Mouse (Mus musculus): Measurements from ENCODE around the gene Clmp. TPM values are rescaled to one million over a fixed set of nuclear protein-coding genes. Genes with fewer than 3 reads are reported as not detected.
A peak's percentile ranks its signal among the peaks of the same experiment; 100 is the strongest.

The Clmp gene
- polyA plus RNA-seq, 1 experiment from 2014 or later: 43.9 TPM

GRCm38 (mm10) chr9:40686421-40686899 lies 698 bp downstream of the Clmp start:
- peak overlapping the region; percentile 94 for H3K27ac ChIP-seq (ENCODE audit: low read depth)
- no peak for DNase-seq (ENCODE audit: low spot score)
- ATAC-seq (replicated peaks; ENCODE audit: low FRiP score, low TSS enrichment, low read depth): peak; percentile 75
- no peaks in the 10 kb centered on the region for H3K36me3 ChIP-seq (ENCODE audit: control insufficient read depth, insufficient read depth, low read length)
- peaks cover 16% of the 10 kb centered on the region for H3K4me1 ChIP-seq (replicated peaks; ENCODE audit: control insufficient read depth, insufficient read depth, low read length)
- peak overlapping the region; percentile 78 for H3K4me2 ChIP-seq (ENCODE audit: low read length)
- peak overlapping the region; percentile 71 for H3K4me3 ChIP-seq (ENCODE audit: low read depth, low read length)
- H3K9me3 ChIP-seq (ENCODE audit: control insufficient read depth, low read length): no peaks in the 10 kb centered on the region
- peak overlapping the region; percentile 86 for H3K9ac ChIP-seq (ENCODE audit: low read length)
- 1% methylated on average over 23 of the region's 23 CpGs for WGBS
- peaks cover 7% of the 10 kb centered on the region; the same call in 1 of the 2 replicates for H3K27me3 ChIP-seq (replicated peaks; ENCODE audit: control insufficient read depth, insufficient read depth, low read length)

- DNase-seq (ENCODE audit: low spot score) (no peak), ATAC-seq (replicated peaks; ENCODE audit: low FRiP score, low TSS enrichment, low read depth) (0 out of 2 replicates have a peak, but pooled peaks have one; percentile 9)
- Histone ChIP-seq H3K4me3 (ENCODE audit: low read depth, low read length) (peak overlapping the region; percentile 71), H3K9me3 (ENCODE audit: control insufficient read depth, low read length) (no peaks in the 10 kb centered on the region), H3K36me3 (ENCODE audit: control insufficient read depth, insufficient read depth, low read length) (no peaks in the 10 kb centered on the region), H3K4me1 (replicated peaks; ENCODE audit: control insufficient read depth, insufficient read depth, low read length) (peaks cover 21% of the 10 kb centered on the region), H3K27me3 (replicated peaks; ENCODE audit: control insufficient read depth, insufficient read depth, low read length) (peaks cover 7% of the 10 kb centered on the region; the same call in 1 of the 2 replicates), H3K9ac (ENCODE audit: low read length) (peak overlapping the region; percentile 86), H3K27ac (ENCODE audit: low read depth) (peak overlapping the region; percentile 94), H3K4me2 (ENCODE audit: low read length) (peak overlapping the region; percentile 78)
- WGBS: 33% methylated on average over 5 of the region's 5 CpGs
Measured at GRCm38 (mm10) chr9:40687053-40687452, 1.3 kb downstream of the Clmp start.

GRCm38 (mm10) chr9:40687553-40687952 lies 1.8 kb downstream of the Clmp start:
- Histone ChIP-seq H3K27me3 (replicated peaks; ENCODE audit: control insufficient read depth, insufficient read depth, low read length) (peaks cover 7% of the 10 kb centered on the region; the same call in 1 of the 2 replicates), H3K9me3 (ENCODE audit: control insufficient read depth, low read length) (no peaks in the 10 kb centered on the region), H3K9ac (ENCODE audit: low read length) (peak overlapping the region; percentile 86), H3K27ac (ENCODE audit: low read depth) (no peak overlapping the region), H3K36me3 (ENCODE audit: control insufficient read depth, insufficient read depth, low read length) (no peaks in the 10 kb centered on the region), H3K4me1 (replicated peaks; ENCODE audit: control insufficient read depth, insufficient read depth, low read length) (peaks cover 26% of the 10 kb centered on the region), H3K4me3 (ENCODE audit: low read depth, low read length) (peak overlapping the region; percentile 71), H3K4me2 (ENCODE audit: low read length) (peak overlapping the region; percentile 78)
- no peak for DNase-seq (ENCODE audit: low spot score)
- 48% methylated on average over 3 of the region's 3 CpGs for WGBS
- no peak for ATAC-seq (replicated peaks; ENCODE audit: low FRiP score, low TSS enrichment, low read depth)

- ATAC-seq (replicated peaks; ENCODE audit: low FRiP score, low TSS enrichment, low read depth): no peak
- DNase-seq (ENCODE audit: low spot score): no peak
- WGBS: 88% methylated on average over 7 of the region's 7 CpGs
- no peak overlapping the region for H3K4me3 ChIP-seq (ENCODE audit: low read depth, low read length)
- H3K9me3 ChIP-seq (ENCODE audit: control insufficient read depth, low read length): no peaks in the 10 kb centered on the region
- H3K4me1 ChIP-seq (replicated peaks; ENCODE audit: control insufficient read depth, insufficient read depth, low read length): peaks cover 45% of the 10 kb centered on the region
- H3K27me3 ChIP-seq (replicated peaks; ENCODE audit: control insufficient read depth, insufficient read depth, low read length): peaks cover 7% of the 10 kb centered on the region; the same call in 1 of the 2 replicates
- no peaks in the 10 kb centered on the region for H3K36me3 ChIP-seq (ENCODE audit: control insufficient read depth, insufficient read depth, low read length)
- H3K4me2 ChIP-seq (ENCODE audit: low read length): no peak overlapping the region
- H3K27ac ChIP-seq (ENCODE audit: low read depth): no peak overlapping the region
- no peak overlapping the region for H3K9ac ChIP-seq (ENCODE audit: low read length)
Measured at GRCm38 (mm10) chr9:40690511-40690910, 4.7 kb downstream of the Clmp start.

- Histone ChIP-seq H3K9ac (ENCODE audit: low read length) (no peak overlapping the region), H3K9me3 (ENCODE audit: control insufficient read depth, low read length) (no peaks in the 10 kb centered on the region), H3K27me3 (replicated peaks; ENCODE audit: control insufficient read depth, insufficient read depth, low read length) (no peaks in the 10 kb centered on the region), H3K4me1 (replicated peaks; ENCODE audit: control insufficient read depth, insufficient read depth, low read length) (peaks cover 33% of the 10 kb centered on the region), H3K4me3 (ENCODE audit: low read depth, low read length) (no peak overlapping the region), H3K4me2 (ENCODE audit: low read length) (no peak overlapping the region), H3K27ac (ENCODE audit: low read depth) (peak overlapping the region; percentile 44), H3K36me3 (ENCODE audit: control insufficient read depth, insufficient read depth, low read length) (no peaks in the 10 kb centered on the region)
- ATAC-seq (replicated peaks; ENCODE audit: low FRiP score, low TSS enrichment, low read depth) (0 out of 2 replicates have a peak, but pooled peaks have one; percentile 32), DNase-seq (ENCODE audit: low spot score) (no peak)
- 32% methylated on average over 3 of the region's 3 CpGs for WGBS
Measured at GRCm38 (mm10) chr9:40693026-40693425, 7.3 kb downstream of the Clmp start.

- no peaks in the 10 kb centered on the region for H3K36me3 ChIP-seq (ENCODE audit: control insufficient read depth, insufficient read depth, low read length)
- no peaks in the 10 kb centered on the region for H3K9me3 ChIP-seq (ENCODE audit: control insufficient read depth, low read length)
- peaks cover 32% of the 10 kb centered on the region for H3K4me1 ChIP-seq (replicated peaks; ENCODE audit: control insufficient read depth, insufficient read depth, low read length)
- DNase-seq (ENCODE audit: low spot score) (no peak), ATAC-seq (replicated peaks; ENCODE audit: low FRiP score, low TSS enrichment, low read depth) (no peak)
- no peak overlapping the region for H3K9ac ChIP-seq (ENCODE audit: low read length)
- H3K27me3 ChIP-seq (replicated peaks; ENCODE audit: control insufficient read depth, insufficient read depth, low read length): no peaks in the 10 kb centered on the region
- no peak overlapping the region for H3K4me2 ChIP-seq (ENCODE audit: low read length)
- WGBS: 56% methylated on average over 5 of the region's 5 CpGs
- no peak overlapping the region for H3K4me3 ChIP-seq (ENCODE audit: low read depth, low read length)
- peak overlapping the region; percentile 44; the same call in 1 of the 2 replicates for H3K27ac ChIP-seq (ENCODE audit: low read depth)
Measured at GRCm38 (mm10) chr9:40693768-40694167, 8.0 kb downstream of the Clmp start.

- peak overlapping the region; percentile 9; the same call in 1 of the 2 replicates for H3K27ac ChIP-seq (ENCODE audit: low read depth)
- no peak for DNase-seq (ENCODE audit: low spot score)
- ATAC-seq (replicated peaks; ENCODE audit: low FRiP score, low TSS enrichment, low read depth): no peak
- no peaks in the 10 kb centered on the region for H3K27me3 ChIP-seq (replicated peaks; ENCODE audit: control insufficient read depth, insufficient read depth, low read length)
- 85% methylated on average over 12 of the region's 12 CpGs for WGBS
- H3K4me1 ChIP-seq (replicated peaks; ENCODE audit: control insufficient read depth, insufficient read depth, low read length): peaks cover 32% of the 10 kb centered on the region
- H3K9ac ChIP-seq (ENCODE audit: low read length): no peak overlapping the region
- no peaks in the 10 kb centered on the region for H3K9me3 ChIP-seq (ENCODE audit: control insufficient read depth, low read length)
- no peaks in the 10 kb centered on the region for H3K36me3 ChIP-seq (ENCODE audit: control insufficient read depth, insufficient read depth, low read length)
- no peak overlapping the region for H3K4me3 ChIP-seq (ENCODE audit: low read depth, low read length)
- H3K4me2 ChIP-seq (ENCODE audit: low read length): no peak overlapping the region
Measured at GRCm38 (mm10) chr9:40694284-40694683, 8.5 kb downstream of the Clmp start.

GRCm38 (mm10) chr9:40696086-40696485 lies 10.3 kb downstream of the Clmp start:
- ATAC-seq (replicated peaks; ENCODE audit: low FRiP score, low TSS enrichment, low read depth) (no peak), DNase-seq (ENCODE audit: low spot score) (no peak)
- no peak overlapping the region for H3K4me3 ChIP-seq (ENCODE audit: low read depth, low read length)
- peaks cover 34% of the 10 kb centered on the region for H3K4me1 ChIP-seq (replicated peaks; ENCODE audit: control insufficient read depth, insufficient read depth, low read length)
- H3K27me3 ChIP-seq (replicated peaks; ENCODE audit: control insufficient read depth, insufficient read depth, low read length): no peaks in the 10 kb centered on the region
- no peak overlapping the region for H3K9ac ChIP-seq (ENCODE audit: low read length)
- H3K36me3 ChIP-seq (ENCODE audit: control insufficient read depth, insufficient read depth, low read length): no peaks in the 10 kb centered on the region
- H3K27ac ChIP-seq (ENCODE audit: low read depth): no peak overlapping the region
- no peaks in the 10 kb centered on the region for H3K9me3 ChIP-seq (ENCODE audit: control insufficient read depth, low read length)
- no peak overlapping the region for H3K4me2 ChIP-seq (ENCODE audit: low read length)
- WGBS: 91% methylated on average over 4 of the region's 4 CpGs

- Histone ChIP-seq H3K4me3 (ENCODE audit: low read depth, low read length) (no peak overlapping the region), H3K9ac (ENCODE audit: low read length) (no peak overlapping the region), H3K4me2 (ENCODE audit: low read length) (no peak overlapping the region), H3K27ac (ENCODE audit: low read depth) (no peak overlapping the region), H3K9me3 (ENCODE audit: control insufficient read depth, low read length) (no peaks in the 10 kb centered on the region), H3K36me3 (ENCODE audit: control insufficient read depth, insufficient read depth, low read length) (no peaks in the 10 kb centered on the region), H3K4me1 (replicated peaks; ENCODE audit: control insufficient read depth, insufficient read depth, low read length) (peaks cover 8% of the 10 kb centered on the region), H3K27me3 (replicated peaks; ENCODE audit: control insufficient read depth, insufficient read depth, low read length) (no peaks in the 10 kb centered on the region)
- no peak for DNase-seq (ENCODE audit: low spot score)
- WGBS: 88% methylated on average over 3 of the region's 3 CpGs
- no peak for ATAC-seq (replicated peaks; ENCODE audit: low FRiP score, low TSS enrichment, low read depth)
Measured at GRCm38 (mm10) chr9:40699194-40699593, 13.4 kb downstream of the Clmp start.
